Mouse (Mus musculus) midbrain, embryonic 12.5 days (tissue): Measurements from ENCODE around the gene Apom. TPM values are rescaled to one million over a fixed set of nuclear protein-coding genes. Genes with fewer than 3 reads are reported as not detected.
"Not testable (repeated sequence)": the region's sequence is repeated elsewhere in the genome, so short reads cannot be mapped to it uniquely, and the experiment has no call there.

Experiments
- ATAC-seq: fragments of 200-750 bp; cut with Nextera tagmentation; 2 replicates; pipeline ENCODE4 v1.8.0; 2017; ENCODE audit warnings: low read depth, moderate TSS enrichment, moderate library complexity; ENCODE audit not compliant: low FRiP score
- H3K27ac ChIP-seq: fragments of 300-500 bp; sonication (generic); replicated peaks from 2 replicates; pipeline ENCODE4 v1.5.1; 2016; ENCODE audit warnings: mild to moderate bottlenecking
- H3K27me3 ChIP-seq: fragments of 300-500 bp; sonication (generic); 2 replicates; pipeline ENCODE4 v1.6.1; 2016; ENCODE audit warnings: mild to moderate bottlenecking
- H3K36me3 ChIP-seq: fragments of 300-500 bp; sonication (generic); 2 replicates; pipeline ENCODE4 v1.6.1; 2016
- H3K4me1 ChIP-seq: fragments of 300-500 bp; sonication (generic); 2 replicates; pipeline ENCODE4 v1.6.1; 2016
- H3K4me2 ChIP-seq: fragments of 300-500 bp; sonication (generic); replicated peaks from 2 replicates; pipeline ENCODE4 v1.6.1; 2016; ENCODE audit warnings: mild to moderate bottlenecking, moderate library complexity
- H3K4me3 ChIP-seq: fragments of 300-500 bp; sonication (generic); 2 replicates; pipeline ENCODE4 v1.5.1; 2016; ENCODE audit warnings: mild to moderate bottlenecking
- H3K9ac ChIP-seq: fragments of 300-500 bp; sonication (generic); replicated peaks from 2 replicates; pipeline ENCODE4 v1.6.1; 2016; ENCODE audit warnings: mild to moderate bottlenecking, moderate library complexity
- H3K9me3 ChIP-seq: fragments of 300-500 bp; sonication (generic); 2 replicates; pipeline ENCODE4 v1.6.1; 2016; ENCODE audit warnings: mild to moderate bottlenecking
- WGBS: fragments of 180-500 bp; shearing (Covaris S2); methylation state at CpG from one replicate; pipeline ENCODE4 v1.1.7; 2016; 5-methylcytosine and 5-hydroxymethylcytosine counted together
- polyA plus RNA-seq: library from polyadenylated mRNA; unstranded; fragments of >200 nt; fragmentation: Nextera tagmentation; extraction: Ambion mirVana; gene quantifications from 2 replicates; pipeline ENCODE4 v1.2.1, GENCODE M21; 2016

The Apom gene
- polyA plus RNA-seq, 1 experiment from 2014 or later, result 0.65 TPM

DNA sequence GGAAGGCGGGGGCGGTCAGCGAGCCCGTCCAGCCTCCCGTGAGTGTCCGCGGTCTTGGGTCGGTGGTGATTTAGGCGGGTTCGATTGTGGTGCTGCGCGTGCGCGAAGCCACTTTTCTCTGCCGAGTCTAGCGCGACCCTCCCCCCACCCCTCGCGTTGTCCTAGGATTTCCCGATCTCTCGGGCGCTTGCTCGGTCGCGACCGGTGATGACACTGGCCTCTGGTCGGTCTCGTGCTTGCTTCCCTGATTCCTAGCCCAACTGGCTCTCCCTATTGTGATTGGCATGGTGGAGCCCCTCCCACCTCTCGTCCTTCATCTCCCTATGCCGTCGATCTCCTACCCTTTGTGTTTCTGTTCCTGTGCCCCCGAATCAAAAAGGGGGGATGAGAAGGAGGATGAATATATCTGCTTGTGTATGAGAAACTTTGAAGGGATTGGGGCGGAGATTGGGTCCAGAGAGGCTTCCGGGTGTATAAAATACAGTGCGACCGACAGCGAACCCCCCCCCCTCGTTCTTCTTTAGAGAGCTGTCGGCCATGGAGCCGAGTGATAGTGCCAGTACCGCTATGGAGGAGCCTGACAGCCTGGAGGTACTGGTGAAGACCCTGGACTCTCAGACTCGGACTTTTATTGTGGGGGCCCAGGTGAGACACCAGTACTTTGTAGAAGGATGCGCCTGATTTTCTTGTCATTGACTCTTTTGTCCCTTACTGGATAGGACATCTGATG is 3.9 kb upstream of the Apom start:
- ATAC-seq, result peak; percentile 68
- H3K36me3 ChIP-seq, result peaks cover 27% of the 10 kb centered on the region
- H3K9me3 ChIP-seq, result no peaks in the 10 kb centered on the region
- peak overlapping the region; percentile 89 for H3K4me2 ChIP-seq
- no peaks in the 10 kb centered on the region for H3K27me3 ChIP-seq
- H3K4me1 ChIP-seq, result peaks cover 24% of the 10 kb centered on the region
- peak overlapping the region; percentile 95 for H3K27ac ChIP-seq
- WGBS, result under 1% methylated on average over 43 of the region's 43 CpGs
- peak overlapping the region; percentile 92 for H3K9ac ChIP-seq
- H3K4me3 ChIP-seq, result peak overlapping the region; percentile 82

DNA sequence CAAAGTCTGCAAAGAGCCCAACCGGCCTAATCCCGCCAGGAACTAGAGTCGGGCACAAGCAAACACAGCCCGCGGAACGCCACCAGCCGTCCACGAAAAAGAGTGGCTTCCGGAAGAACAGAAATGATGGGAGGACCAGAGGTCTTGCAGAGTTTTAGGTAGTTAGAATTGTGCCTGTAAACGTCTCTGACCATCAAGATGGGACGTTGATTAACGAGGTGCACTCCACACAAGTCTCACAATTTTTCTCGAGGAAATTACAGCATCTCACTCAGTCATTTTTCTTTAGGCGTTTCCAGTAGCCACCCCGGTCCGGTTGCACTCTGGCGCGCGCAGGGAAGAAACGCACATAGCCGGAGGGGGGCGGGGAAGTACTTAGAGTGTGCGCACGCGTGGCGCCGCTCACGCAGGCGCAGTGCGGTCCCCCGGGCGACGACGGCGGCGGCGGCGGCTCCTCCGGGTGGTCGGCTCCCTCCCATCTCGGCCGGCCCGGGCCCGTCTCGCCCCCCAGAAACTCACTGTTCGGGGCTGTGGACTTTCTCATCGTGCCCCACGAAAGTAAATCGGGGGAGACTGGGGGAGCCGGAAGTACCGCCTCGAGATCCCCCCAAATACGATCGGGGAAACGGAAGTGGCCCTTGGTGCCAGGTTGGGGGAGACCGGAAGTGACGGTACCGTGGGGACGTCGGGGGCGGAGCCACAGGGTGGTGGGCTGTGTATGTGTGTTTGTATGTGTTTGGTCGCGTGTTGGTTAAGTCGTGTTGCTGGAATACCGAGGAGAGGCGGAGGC is 3.1 kb upstream of the Apom start, which contains the start of gene Bag6:
TSS of gene Bag6 (plus strand) at position 378 of the 790 bp plus-strand sequence.
- H3K27ac ChIP-seq, result peak within 1 kb of the TSS; percentile 95
- peak within 1 kb of the TSS; percentile 82 for H3K4me3 ChIP-seq
- ATAC-seq, result peak; percentile 94
- H3K9me3 ChIP-seq, result no peaks in the 10 kb centered on the region
- WGBS, result under 1% methylated on average over 66 of the region's 66 CpGs
- peak within 1 kb of the TSS; percentile 89 for H3K4me2 ChIP-seq
- H3K9ac ChIP-seq, result peak within 1 kb of the TSS; percentile 92
- H3K4me1 ChIP-seq, result peaks cover 24% of the 10 kb centered on the region
- no peaks in the 10 kb centered on the region for H3K27me3 ChIP-seq
- peaks cover 24% of the 10 kb centered on the region for H3K36me3 ChIP-seq

DNA sequence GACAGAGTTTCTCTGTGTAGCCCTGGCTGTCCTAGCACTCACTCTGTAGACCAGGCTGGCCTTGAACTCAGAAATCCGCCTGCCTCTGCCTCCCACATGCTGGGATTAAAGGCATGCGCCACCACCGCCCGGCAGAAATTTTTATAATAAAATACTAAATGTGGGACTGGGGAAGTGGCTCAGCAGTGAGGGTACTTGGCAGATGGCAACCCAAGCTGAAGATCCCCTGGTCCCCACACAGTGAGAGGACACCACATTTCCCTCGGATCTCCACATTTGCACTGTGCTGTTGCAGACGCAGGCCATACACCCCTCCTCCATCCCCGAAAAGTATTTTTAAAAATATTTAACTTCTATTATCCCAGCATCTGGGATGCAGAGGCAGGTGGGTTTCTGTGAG is 1.7 kb upstream of the Apom start:
- ATAC-seq, result no peak
- H3K9me3 ChIP-seq, result no peaks in the 10 kb centered on the region
- no peak overlapping the region for H3K4me3 ChIP-seq
- H3K4me2 ChIP-seq, result no peak overlapping the region
- no peak overlapping the region for H3K27ac ChIP-seq
- no peak overlapping the region for H3K9ac ChIP-seq
- H3K27me3 ChIP-seq, result no peaks in the 10 kb centered on the region
- H3K36me3 ChIP-seq, result peaks cover 12% of the 10 kb centered on the region
- 96% methylated on average over 7 of the region's 7 CpGs for WGBS
- peaks cover 22% of the 10 kb centered on the region for H3K4me1 ChIP-seq

DNA sequence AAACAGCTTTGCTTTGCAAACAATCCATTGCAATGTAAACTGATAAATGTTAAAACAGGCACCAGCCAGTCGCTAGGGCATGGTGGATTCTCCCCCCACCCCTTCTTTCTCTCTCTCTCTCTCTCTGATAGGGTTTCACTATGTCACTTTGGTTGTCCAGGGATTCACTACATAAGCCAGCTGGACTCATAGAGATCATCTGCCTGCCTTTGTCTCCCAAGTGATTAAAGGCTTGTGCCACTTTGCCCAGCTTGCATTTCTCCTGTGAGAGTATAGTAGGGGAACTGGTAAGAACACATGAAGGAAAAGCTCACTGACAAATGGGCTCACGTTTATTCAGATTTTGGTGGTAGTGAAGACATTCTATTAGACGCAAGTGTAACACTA is 317 bp upstream of the Apom start:
- no peak overlapping the region for H3K4me3 ChIP-seq
- 78% methylated on average over 3 of the region's 3 CpGs for WGBS
- H3K36me3 ChIP-seq, result 0 out of 2 replicates have a peak, but pooled peaks cover 7% of the 10 kb centered on the region
- no peak overlapping the region for H3K9ac ChIP-seq
- ATAC-seq, result no peak
- H3K27me3 ChIP-seq, result no peaks in the 10 kb centered on the region
- no peak overlapping the region for H3K4me2 ChIP-seq
- H3K27ac ChIP-seq, result no peak overlapping the region
- no peaks in the 10 kb centered on the region for H3K9me3 ChIP-seq
- peaks cover 17% of the 10 kb centered on the region for H3K4me1 ChIP-seq

DNA sequence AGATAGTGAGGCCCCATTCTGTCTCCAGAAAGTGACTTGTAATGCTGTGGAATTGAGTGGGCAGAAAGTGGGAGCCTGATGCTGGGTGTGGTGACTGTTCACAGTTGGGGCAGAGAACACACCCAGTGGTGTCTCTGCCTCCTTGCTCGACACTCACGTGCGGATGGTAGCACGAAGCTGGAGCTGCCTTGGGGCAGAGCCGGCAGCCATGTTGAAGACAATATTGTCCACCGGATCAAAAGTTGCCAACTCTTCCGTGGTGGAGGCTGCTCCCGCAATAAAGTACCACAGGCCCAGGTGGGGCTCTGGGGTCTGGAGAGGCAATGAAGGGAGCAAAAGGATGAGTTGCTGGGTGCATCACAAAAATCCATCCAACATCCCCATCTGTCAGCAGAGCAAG is 812 bp downstream of the Apom start:
- no peak overlapping the region for H3K9ac ChIP-seq
- 89% methylated on average over 8 of the region's 8 CpGs for WGBS

DNA sequence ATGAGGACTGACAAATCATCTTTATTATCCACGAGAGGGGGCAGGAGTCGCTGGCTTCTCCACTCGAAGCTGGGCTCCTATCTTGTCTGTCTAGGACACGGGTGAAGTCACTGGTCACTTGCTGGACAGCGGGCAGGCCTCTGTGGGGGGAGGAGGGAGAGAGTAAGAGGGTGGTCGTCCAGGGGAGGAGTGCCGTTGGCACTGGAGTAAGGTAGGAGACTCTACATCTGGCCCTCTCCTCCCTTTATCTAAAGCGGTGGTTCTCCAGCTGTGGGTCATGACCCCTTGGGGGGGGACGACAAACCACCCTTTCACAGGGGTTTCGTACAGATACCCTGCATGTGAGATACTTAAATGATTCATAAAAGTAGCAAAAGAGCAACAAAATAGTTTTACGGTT is 2.9 kb downstream of the Apom start:
- H3K27ac ChIP-seq, result no peak overlapping the region
- H3K36me3 ChIP-seq, result peaks cover 18% of the 10 kb centered on the region
- no peak overlapping the region for H3K9ac ChIP-seq
- ATAC-seq, result no peak
- H3K4me3 ChIP-seq, result no peak overlapping the region
- H3K9me3 ChIP-seq, result no peaks in the 10 kb centered on the region
- peaks cover 27% of the 10 kb centered on the region for H3K4me1 ChIP-seq
- no peaks in the 10 kb centered on the region for H3K27me3 ChIP-seq
- WGBS, result 77% methylated on average over 11 of the region's 11 CpGs
- H3K4me2 ChIP-seq, result no peak overlapping the region

More for the DNA sequence above, 812 bp downstream of the Apom start:
- Histone ChIP-seq H3K9me3 (no peaks in the 10 kb centered on the region), H3K27ac (no peak overlapping the region), H3K36me3 (0 out of 2 replicates have a peak, but pooled peaks cover 7% of the 10 kb centered on the region), H3K4me2 (no peak overlapping the region), H3K27me3 (no peaks in the 10 kb centered on the region), H3K4me3 (no peak overlapping the region), H3K4me1 (peaks cover 18% of the 10 kb centered on the region)
- ATAC-seq, result no peak

DNA sequence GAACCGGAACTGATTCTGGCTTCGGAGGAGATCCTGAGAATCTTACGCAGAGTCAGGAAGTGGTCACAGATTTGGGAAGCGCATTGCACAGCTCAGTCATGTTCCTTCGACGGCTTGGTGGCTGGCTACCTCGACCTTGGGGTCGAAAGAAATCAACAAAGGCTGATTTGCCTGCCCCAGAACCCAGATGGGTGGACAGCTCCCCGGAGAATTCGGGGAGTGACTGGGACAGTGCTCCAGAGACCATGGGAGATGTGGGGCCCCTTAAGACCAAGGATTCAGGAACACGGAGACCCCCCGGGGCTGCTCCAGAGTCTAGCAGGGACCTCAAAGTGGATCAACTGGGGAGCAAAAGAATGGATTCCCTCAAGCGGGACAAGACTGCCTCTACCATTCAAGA is 4.8 kb downstream of the Apom start:
- Histone ChIP-seq H3K4me3 (peak overlapping the region; percentile 63), H3K9ac (peak overlapping the region; percentile 86), H3K27ac (0 out of 2 replicates have a peak overlapping the region, but pooled peaks have one; percentile 7), H3K36me3 (peaks cover 27% of the 10 kb centered on the region), H3K9me3 (no peaks in the 10 kb centered on the region), H3K4me1 (peaks cover 36% of the 10 kb centered on the region), H3K27me3 (no peaks in the 10 kb centered on the region), H3K4me2 (peak overlapping the region; percentile 74)
- WGBS, result 71% methylated on average over 13 of the region's 13 CpGs
- ATAC-seq, result no peak

DNA sequence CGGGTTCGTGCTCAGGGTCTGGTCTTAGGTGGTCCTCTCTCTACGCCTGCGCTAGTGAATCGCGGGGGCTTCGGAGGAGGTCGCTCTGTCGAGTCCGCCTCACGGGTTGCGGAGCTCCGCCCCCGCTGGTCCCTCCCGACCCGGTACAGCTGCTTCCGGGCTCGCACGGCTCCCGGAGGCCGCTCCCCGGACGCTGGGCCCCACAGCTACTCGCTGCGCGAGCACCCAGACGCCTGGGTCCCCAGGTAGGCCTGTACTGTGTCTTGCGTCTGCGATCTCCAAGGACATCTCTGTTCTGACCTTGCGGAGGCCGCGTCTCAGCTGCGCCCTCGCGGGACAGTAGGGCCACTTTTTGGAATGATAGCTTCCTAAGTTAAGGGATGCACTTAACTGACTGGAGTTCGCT is 5.6 kb downstream of the Apom start, which contains the start of gene D17H6S53E:
TSS of gene D17H6S53E (plus strand) at position 168 of the 406 bp plus-strand sequence.
- Histone ChIP-seq H3K27ac (peak within 1 kb of the TSS; percentile 64), H3K36me3 (peaks cover 27% of the 10 kb centered on the region), H3K27me3 (no peaks in the 10 kb centered on the region), H3K9me3 (no peaks in the 10 kb centered on the region), H3K4me3 (peak within 1 kb of the TSS; percentile 63), H3K4me1 (peaks cover 37% of the 10 kb centered on the region), H3K4me2 (peak within 1 kb of the TSS; percentile 74), H3K9ac (peak within 1 kb of the TSS; percentile 86)
- under 1% methylated on average over 36 of the region's 36 CpGs for WGBS
- 0 out of 2 replicates have a peak, but pooled peaks have one; percentile 20 for ATAC-seq

DNA sequence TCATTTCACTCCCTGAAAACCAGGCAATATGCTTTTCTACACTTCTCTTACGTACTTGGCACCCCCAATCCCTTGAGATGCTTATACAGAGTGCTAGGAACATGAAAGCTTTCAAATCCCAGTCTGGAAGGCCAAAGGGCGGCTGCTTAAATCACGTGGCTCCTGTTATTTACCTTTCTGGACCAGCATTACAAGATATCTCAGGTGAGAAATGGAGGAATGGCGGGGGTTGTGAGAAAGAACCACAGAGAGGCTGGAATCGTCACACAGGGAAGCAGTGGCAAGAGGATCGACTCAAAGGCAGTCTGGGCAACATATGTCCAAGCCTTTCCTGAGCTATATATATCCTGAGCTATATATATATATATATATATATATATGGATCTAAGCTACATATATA is 6.3 kb downstream of the Apom start:
- Histone ChIP-seq H3K36me3 (peaks cover 27% of the 10 kb centered on the region), H3K27me3 (no peaks in the 10 kb centered on the region), H3K4me3 (peak overlapping the region; percentile 63), H3K4me1 (peaks cover 37% of the 10 kb centered on the region), H3K9me3 (no peaks in the 10 kb centered on the region), H3K4me2 (peak overlapping the region; percentile 74), H3K27ac (no peak overlapping the region), H3K9ac (no peak overlapping the region)
- WGBS, result 41% methylated on average over 6 of the region's 6 CpGs
- no peak for ATAC-seq

DNA sequence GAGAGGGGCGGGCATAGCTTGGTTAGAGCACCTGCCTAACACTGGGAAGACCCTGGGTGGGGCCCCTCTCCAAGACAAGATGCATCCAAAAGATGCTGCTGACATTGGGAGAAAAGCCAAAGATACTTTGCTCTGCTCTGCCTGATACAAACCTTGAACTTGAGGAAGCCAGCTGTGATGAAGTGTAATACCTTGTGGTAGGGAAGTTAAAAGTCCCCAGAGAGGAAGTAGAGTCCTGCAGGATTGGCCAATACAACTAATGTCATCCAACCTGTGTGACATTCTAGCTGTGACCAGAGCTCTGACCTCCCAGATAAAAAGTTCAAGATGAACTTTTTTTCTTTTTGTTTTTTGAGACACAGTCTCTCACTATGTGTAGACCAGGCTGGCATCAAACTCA is 6.8 kb downstream of the Apom start:
- peaks cover 24% of the 10 kb centered on the region for H3K36me3 ChIP-seq
- 0 out of 2 replicates have a peak overlapping the region, but pooled peaks have one; percentile 63 for H3K4me3 ChIP-seq
- H3K4me1 ChIP-seq, result peaks cover 42% of the 10 kb centered on the region
- no peak for ATAC-seq
- H3K9me3 ChIP-seq, result no peaks in the 10 kb centered on the region
- H3K27me3 ChIP-seq, result no peaks in the 10 kb centered on the region
- no peak overlapping the region for H3K4me2 ChIP-seq
- WGBS, result 100% methylated on average over 1 of the region's 1 CpGs
- no peak overlapping the region for H3K27ac ChIP-seq
- H3K9ac ChIP-seq, result no peak overlapping the region

DNA sequence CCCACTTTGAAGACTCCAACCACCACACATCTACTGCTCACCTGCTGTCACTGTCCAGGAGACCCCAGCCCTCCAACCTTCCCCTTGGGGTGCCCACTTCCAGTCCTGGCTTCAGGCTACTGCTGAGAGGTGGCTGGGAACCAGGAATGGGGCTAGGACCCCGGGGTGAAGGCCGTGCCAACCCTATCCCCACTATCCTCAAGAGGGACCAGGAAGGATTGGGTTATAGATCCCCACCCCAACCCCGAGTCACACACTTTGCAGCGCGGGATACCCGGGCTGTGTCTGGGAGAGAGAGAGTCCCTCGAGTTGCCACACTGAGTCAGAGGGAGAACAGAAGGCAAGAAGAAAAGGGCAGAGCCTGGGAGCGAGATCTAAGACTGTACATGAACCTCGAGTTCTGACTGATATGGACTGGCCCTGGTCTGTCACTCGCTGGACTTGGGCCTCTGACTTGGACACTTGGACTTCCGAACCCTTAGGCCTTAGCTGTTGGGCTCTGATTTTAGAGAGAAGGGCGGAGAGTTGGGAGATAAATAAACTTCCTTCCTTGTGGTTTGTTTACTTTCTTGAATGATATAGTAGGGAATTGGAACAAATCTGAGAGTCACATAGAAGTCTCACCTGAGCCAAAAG is 7.5 kb downstream of the Apom start:
- H3K4me1 ChIP-seq, result peaks cover 46% of the 10 kb centered on the region
- 94% methylated on average over 12 of the region's 12 CpGs for WGBS

More for the DNA sequence above, 7.5 kb downstream of the Apom start:
- H3K36me3 ChIP-seq, result peaks cover 24% of the 10 kb centered on the region
- H3K4me2 ChIP-seq, H3K27me3 ChIP-seq, H3K9ac ChIP-seq, H3K27ac ChIP-seq, ATAC-seq, H3K9me3 ChIP-seq, H3K4me3 ChIP-seq: not testable (repeated sequence)
